Mouse (Mus musculus) embryonic facial prominence, embryonic 12.5 days (tissue): ENCODE measurements around the gene Rrp9. TPM values are rescaled to one million over a fixed set of nuclear protein-coding genes. Genes with fewer than 3 reads are reported as not detected.
"Not testable (repeated sequence)": the region's sequence is repeated elsewhere in the genome, so short reads cannot be mapped to it uniquely, and the experiment has no call there.

Source experiments
- ATAC-seq: fragments of 200-750 bp; cut with Nextera tagmentation; 2 replicates; pipeline ENCODE4 v1.8.0; 2017; ENCODE audit not compliant: insufficient number of reproducible peaks, insufficient read depth, low FRiP score, low TSS enrichment
- H3K27ac ChIP-seq: fragments of 300-500 bp; sonication (generic); 2 replicates; pipeline ENCODE4 v1.5.1; 2016; ENCODE audit warnings: mild to moderate bottlenecking
- H3K27me3 ChIP-seq: fragments of 300-500 bp; sonication (generic); 2 replicates; pipeline ENCODE4 v1.6.1; 2016; ENCODE audit warnings: mild to moderate bottlenecking, moderate library complexity
- H3K36me3 ChIP-seq: fragments of 300-500 bp; sonication (generic); 2 replicates; pipeline ENCODE4 v1.6.1; 2016; ENCODE audit warnings: mild to moderate bottlenecking
- H3K4me1 ChIP-seq: fragments of 300-500 bp; sonication (generic); 2 replicates; pipeline ENCODE4 v1.6.1; 2016
- H3K4me2 ChIP-seq: fragments of 300-500 bp; sonication (generic); replicated peaks from 2 replicates; pipeline ENCODE4 v1.6.1; 2016; ENCODE audit warnings: mild to moderate bottlenecking, moderate library complexity
- H3K4me3 ChIP-seq: fragments of 300-500 bp; sonication (generic); 2 replicates; pipeline ENCODE4 v1.5.1; 2016; ENCODE audit warnings: mild to moderate bottlenecking
- H3K9ac ChIP-seq: fragments of 300-500 bp; sonication (generic); 2 replicates; pipeline ENCODE4 v1.6.1; 2016; ENCODE audit warnings: mild to moderate bottlenecking, moderate library complexity
- H3K9me3 ChIP-seq: fragments of 300-500 bp; sonication (generic); 2 replicates; pipeline ENCODE4 v1.6.1; 2016; ENCODE audit warnings: mild to moderate bottlenecking, moderate library complexity
- WGBS: fragments of 180-500 bp; shearing (Covaris S2); methylation state at CpG from one replicate; pipeline ENCODE4 v1.1.7; 2016; 5-methylcytosine and 5-hydroxymethylcytosine counted together
- polyA plus RNA-seq: library from polyadenylated mRNA; unstranded; fragments of >200 nt; fragmentation: Nextera tagmentation; extraction: Ambion mirVana; gene quantifications from 2 replicates; pipeline ENCODE4 v1.2.1, GENCODE M21; 2016

Rrp9 gene
- polyA plus RNA-seq, 1 experiment from 2014 or later, result 52.8 TPM

DNA sequence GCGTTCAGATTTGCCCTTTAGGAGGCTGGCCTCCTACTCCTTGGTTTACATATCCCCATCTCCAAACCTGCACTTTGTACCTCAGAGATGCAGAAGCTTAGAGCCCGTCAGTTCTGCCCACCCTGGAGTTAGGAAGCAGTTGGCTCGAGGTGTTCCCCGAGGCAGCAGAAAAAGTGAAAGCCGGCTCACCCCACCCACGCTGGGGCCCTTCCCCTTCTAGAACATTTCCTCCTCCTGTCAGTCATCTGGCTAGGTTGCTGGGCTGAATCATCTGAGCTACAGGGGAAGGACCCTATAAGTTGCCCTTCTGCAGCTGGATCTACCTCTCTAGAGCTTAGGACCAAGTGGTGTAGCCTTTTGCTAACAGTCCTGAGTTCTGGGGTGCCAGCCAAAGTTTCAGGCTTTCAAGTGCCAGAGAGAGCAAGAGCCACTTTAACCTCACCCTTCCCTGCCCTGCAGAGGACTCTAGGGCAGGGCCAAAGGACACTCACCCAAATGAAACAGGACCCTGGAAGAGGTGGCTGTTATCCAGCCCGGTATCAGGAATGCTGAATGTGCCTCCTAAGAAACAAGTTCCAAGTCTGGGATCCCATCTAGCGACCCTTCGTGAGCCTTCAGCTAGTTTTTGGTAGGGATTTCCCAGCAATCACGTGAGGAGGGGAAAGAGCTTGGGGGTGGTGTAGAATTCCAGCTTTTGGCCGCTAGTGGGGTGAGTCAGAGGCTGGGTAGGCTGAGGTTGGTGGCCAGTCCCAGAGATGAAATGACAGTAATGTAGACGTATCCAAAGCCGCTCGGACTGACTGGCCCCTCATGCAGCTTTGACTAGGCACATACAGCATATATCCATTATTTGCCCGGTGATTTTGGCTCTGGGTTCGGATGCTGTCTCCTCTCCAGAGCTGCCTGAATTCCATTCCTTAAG lies 500 bp downstream of the Rrp9 start:
- peaks cover 42% of the 10 kb centered on the region for H3K4me1 ChIP-seq
- peak overlapping the region; percentile 83; the same call in 1 of the 2 replicates for H3K4me3 ChIP-seq
- H3K27ac ChIP-seq, result peak overlapping the region; percentile 70

DNA sequence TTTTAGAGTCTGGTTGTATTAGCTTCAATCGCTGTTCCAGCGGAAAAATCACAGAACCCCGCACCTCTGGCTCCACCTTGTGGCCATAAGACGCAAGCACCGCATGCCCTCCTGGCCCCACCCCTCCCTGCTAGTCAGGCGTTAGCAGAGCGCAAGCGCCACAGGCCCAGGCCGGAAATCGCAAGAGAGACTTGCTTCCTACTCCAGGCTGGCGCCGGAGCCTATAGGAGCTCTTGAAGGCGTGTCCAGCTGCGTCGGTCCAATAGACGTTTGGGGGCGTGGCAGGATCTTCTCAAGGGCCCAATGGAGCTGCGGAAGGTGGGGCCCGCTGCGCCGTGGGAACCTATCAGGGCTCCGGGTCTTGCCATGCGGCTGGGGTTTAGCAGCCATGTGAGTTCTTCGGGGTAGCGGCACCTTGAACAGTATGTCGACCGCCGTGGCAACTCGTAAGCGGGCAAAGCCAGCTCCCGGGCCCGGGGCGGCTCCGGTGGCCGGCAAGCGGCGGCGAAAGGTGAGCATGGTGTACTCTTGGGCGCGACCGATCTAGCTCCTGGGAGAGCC lies 1.2 kb downstream of the Rrp9 start, which contains the start of gene Parp3:
Parp3 (minus strand) TSS at position 26 of the 561 bp plus-strand sequence.
- peak within 1 kb of the TSS; percentile 83 for H3K4me3 ChIP-seq
- peak within 1 kb of the TSS; percentile 71 for H3K9ac ChIP-seq
- H3K27ac ChIP-seq, result peak within 1 kb of the TSS; percentile 70
- peaks cover 36% of the 10 kb centered on the region for H3K4me1 ChIP-seq
- H3K27me3 ChIP-seq, result no peaks in the 10 kb centered on the region
- ATAC-seq, result peak; percentile 96
- H3K9me3 ChIP-seq, result no peaks in the 10 kb centered on the region
- under 1% methylated on average over 41 of the region's 41 CpGs for WGBS
- peaks cover 15% of the 10 kb centered on the region for H3K36me3 ChIP-seq
- peak within 1 kb of the TSS; percentile 94 for H3K4me2 ChIP-seq

More for the DNA sequence above, 500 bp downstream of the Rrp9 start:
- H3K27me3 ChIP-seq, result no peaks in the 10 kb centered on the region
- peaks cover 10% of the 10 kb centered on the region; the same call in 1 of the 2 replicates for H3K36me3 ChIP-seq
- H3K9ac ChIP-seq, result peak overlapping the region; percentile 19
- WGBS, result 27% methylated on average over 16 of the region's 16 CpGs
- no peaks in the 10 kb centered on the region for H3K9me3 ChIP-seq
- ATAC-seq, result peak; percentile 16
- peak overlapping the region; percentile 27 for H3K4me2 ChIP-seq

DNA sequence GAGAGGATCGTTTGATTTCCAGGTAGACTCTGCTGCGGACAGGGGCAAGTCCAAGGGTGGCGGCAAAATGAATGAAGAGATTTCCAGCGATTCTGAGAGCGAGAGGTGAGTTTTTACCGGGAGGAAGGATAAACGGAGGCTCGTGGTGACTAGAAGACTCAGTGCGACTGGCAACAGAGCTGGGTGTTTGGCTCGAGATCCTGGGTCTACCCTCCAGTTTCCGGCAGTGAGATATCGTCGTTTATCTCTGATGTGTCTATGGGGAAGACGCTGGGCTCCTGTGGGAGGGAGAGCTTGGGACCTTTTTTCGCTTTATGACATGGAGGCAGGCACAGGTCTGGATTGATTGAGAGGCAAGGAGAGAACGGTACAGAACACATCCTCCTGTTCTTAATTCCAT lies 1.9 kb downstream of the Rrp9 start:
- peak overlapping the region; percentile 83 for H3K4me3 ChIP-seq
- no peaks in the 10 kb centered on the region for H3K27me3 ChIP-seq
- peak overlapping the region; percentile 71 for H3K9ac ChIP-seq
- WGBS, result 3% methylated on average over 16 of the region's 16 CpGs
- peak overlapping the region; percentile 94 for H3K4me2 ChIP-seq
- no peaks in the 10 kb centered on the region for H3K9me3 ChIP-seq
- no peak for ATAC-seq
- peaks cover 30% of the 10 kb centered on the region for H3K4me1 ChIP-seq
- no peak overlapping the region for H3K27ac ChIP-seq
- H3K36me3 ChIP-seq, result peaks cover 21% of the 10 kb centered on the region

DNA sequence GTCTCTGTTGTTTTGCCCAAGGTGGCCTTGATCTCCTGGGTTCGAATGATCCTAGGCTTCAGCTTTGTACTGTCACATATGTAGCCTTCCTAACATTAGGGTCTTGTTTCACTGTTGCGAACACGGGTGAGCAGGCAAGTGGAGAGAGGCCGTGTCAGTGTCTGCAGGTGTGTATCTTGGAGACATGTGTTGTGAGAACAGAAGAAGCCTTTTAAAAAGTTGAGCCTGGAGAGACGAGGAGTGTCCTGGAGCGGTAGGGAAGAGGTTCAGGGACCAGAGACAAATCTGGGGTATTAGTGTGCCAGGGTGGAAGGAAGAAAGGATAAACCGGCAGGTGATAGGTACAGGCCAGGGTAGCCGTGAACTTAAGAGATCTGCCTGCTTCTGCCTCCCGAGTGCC lies 2.3 kb downstream of the Rrp9 start:
- Histone ChIP-seq H3K36me3 (peaks cover 26% of the 10 kb centered on the region), H3K9me3 (no peaks in the 10 kb centered on the region), H3K9ac (peak overlapping the region; percentile 71), H3K4me3 (peak overlapping the region; percentile 83), H3K4me2 (peak overlapping the region; percentile 94), H3K27ac (no peak overlapping the region), H3K27me3 (no peaks in the 10 kb centered on the region), H3K4me1 (peaks cover 30% of the 10 kb centered on the region)
- WGBS, result 80% methylated on average over 9 of the region's 9 CpGs
- ATAC-seq, result no peak

DNA sequence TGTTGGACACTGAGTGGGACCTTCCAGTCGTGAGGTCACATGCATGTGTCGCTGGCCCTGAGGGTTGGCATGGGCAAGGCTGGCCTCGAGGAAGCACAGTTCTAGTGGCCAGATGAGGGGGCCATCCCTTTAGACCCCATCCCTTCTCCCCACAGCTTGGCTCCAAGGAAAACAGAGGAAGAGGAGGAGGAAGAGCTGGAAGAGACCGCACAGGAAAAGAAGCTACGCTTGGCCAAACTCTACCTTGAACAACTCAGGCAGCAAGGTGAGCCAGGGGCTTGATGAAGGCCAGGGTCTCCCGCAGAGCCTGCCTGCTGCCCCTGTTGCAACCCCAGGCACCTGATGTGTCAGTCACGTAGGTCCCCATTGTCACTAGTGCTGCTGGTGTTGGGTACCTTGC lies 4.8 kb downstream of the Rrp9 start:
- ATAC-seq, result no peak
- peaks cover 15% of the 10 kb centered on the region for H3K4me1 ChIP-seq
- no peaks in the 10 kb centered on the region for H3K9me3 ChIP-seq
- no peaks in the 10 kb centered on the region for H3K27me3 ChIP-seq
- no peak overlapping the region for H3K9ac ChIP-seq
- no peak overlapping the region for H3K4me2 ChIP-seq
- WGBS, result 90% methylated on average over 7 of the region's 7 CpGs
- H3K36me3 ChIP-seq, result peaks cover 47% of the 10 kb centered on the region
- H3K27ac ChIP-seq, result no peak overlapping the region
- no peak overlapping the region for H3K4me3 ChIP-seq

DNA sequence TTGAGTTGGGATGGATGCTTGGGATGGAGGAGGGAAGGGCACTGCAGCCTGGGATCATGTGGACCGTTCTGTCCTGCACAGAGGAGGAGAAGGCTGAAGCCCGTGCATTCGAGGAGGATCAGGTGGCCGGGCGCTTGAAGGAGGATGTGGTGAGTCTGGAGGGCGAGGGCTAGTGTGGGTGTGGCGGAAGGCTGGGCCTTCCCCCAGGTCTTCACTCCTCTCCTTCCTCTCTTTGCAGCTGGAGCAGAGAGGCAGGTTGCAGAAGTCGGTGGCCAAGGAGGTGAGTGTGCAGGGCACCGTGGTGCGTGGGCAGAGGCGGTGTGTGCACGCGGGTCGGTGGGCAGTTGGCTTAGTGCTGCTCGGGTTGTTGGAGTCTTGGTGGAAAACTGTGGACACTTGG lies 5.3 kb downstream of the Rrp9 start:
- H3K36me3 ChIP-seq, result peaks cover 53% of the 10 kb centered on the region

DNA sequence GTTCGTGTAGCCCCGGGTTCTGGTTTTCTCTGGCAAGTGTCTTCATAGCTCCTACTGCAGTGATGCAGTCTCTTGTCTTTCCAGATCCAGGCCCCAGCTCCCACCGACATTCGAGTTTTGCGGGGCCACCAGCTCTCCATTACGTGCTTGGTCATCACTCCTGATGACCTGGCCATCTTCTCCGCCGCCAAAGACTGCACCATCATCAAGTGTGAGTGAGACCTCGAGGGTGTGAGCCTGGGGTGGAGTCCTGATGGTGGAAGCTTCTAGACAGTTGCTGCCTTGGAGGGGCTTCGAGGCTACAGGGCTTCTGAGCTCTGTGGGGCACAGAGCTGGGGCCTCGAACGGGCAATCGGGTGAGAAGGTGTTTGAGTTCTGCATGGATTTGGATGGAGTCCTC lies 5.9 kb downstream of the Rrp9 start:
- no peak overlapping the region for H3K4me2 ChIP-seq
- ATAC-seq, result no peak
- H3K27me3 ChIP-seq, result no peaks in the 10 kb centered on the region
- peaks cover 7% of the 10 kb centered on the region for H3K4me1 ChIP-seq
- 89% methylated on average over 13 of the region's 13 CpGs for WGBS
- no peak overlapping the region for H3K4me3 ChIP-seq
- no peaks in the 10 kb centered on the region for H3K9me3 ChIP-seq
- H3K36me3 ChIP-seq, result peaks cover 57% of the 10 kb centered on the region
- no peak overlapping the region for H3K27ac ChIP-seq
- H3K9ac ChIP-seq, result no peak overlapping the region

More for the DNA sequence above, 5.3 kb downstream of the Rrp9 start:
- H3K9ac ChIP-seq, result no peak overlapping the region
- H3K4me3 ChIP-seq, result no peak overlapping the region
- H3K27me3 ChIP-seq, result no peaks in the 10 kb centered on the region
- ATAC-seq, result no peak
- H3K4me1 ChIP-seq, result peaks cover 13% of the 10 kb centered on the region
- WGBS, result 95% methylated on average over 15 of the region's 15 CpGs
- H3K4me2 ChIP-seq, result no peak overlapping the region
- H3K27ac ChIP-seq, result no peak overlapping the region
- H3K9me3 ChIP-seq, result no peaks in the 10 kb centered on the region

DNA sequence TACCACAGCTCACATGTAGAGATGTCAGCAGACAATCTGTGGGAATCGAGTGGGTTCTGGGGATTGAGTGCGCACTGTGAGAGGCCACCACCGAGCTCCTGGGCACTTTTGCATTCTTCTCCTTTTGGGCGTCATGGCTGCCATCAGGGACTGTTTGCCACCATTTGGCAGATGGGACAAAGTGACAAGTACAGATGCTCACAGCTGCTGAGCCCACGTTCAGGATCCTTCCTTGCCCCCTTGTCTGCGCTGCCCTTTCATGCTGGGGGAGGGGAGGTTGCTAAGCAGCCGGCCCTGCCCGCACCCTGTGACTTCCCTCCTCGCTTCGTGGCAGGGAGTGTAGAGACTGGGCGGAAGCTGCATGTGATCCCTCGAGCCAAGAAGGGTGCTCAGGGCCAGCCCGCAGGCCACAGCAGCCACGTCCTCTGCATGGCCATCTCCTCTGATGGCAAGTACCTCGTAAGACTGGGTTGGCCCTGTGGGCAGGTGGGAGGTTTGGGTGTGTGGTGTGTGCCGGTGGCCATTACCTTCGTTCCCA lies 6.9 kb downstream of the Rrp9 start:
- Histone ChIP-seq H3K27me3 (no peaks in the 10 kb centered on the region), H3K4me3 (no peak overlapping the region), H3K9me3 (no peaks in the 10 kb centered on the region), H3K9ac (no peak overlapping the region), H3K4me2 (no peak overlapping the region), H3K36me3 (peaks cover 57% of the 10 kb centered on the region), H3K4me1 (peaks cover 6% of the 10 kb centered on the region), H3K27ac (no peak overlapping the region)
- ATAC-seq, result no peak
- 88% methylated on average over 17 of the region's 17 CpGs for WGBS

DNA sequence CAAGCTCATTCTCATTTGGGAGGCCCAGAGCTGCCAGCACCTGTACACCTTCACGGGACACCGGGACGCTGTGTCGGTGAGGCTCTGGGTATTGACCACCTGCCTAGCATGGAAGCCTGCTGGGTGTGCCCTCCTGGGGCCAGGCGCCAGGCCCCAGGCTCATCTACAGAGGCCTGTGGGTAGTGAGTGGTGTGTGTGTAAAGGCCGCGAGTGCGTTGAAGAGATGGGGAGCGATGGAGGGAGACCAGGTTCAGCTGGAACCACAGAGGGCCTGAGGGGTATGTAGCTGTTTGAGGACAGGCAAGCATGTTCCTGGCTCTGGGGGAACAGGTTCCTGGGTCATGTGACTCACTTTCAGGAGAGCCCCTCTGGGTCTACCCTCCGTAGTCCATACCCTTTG lies 7.4 kb downstream of the Rrp9 start:
- Histone ChIP-seq H3K4me1 (peaks cover 2% of the 10 kb centered on the region), H3K27me3 (no peaks in the 10 kb centered on the region), H3K4me3 (no peak overlapping the region), H3K27ac (no peak overlapping the region), H3K9ac (no peak overlapping the region), H3K36me3 (peaks cover 57% of the 10 kb centered on the region), H3K9me3 (no peaks in the 10 kb centered on the region), H3K4me2 (no peak overlapping the region)
- 97% methylated on average over 10 of the region's 10 CpGs for WGBS
- ATAC-seq, result no peak

DNA sequence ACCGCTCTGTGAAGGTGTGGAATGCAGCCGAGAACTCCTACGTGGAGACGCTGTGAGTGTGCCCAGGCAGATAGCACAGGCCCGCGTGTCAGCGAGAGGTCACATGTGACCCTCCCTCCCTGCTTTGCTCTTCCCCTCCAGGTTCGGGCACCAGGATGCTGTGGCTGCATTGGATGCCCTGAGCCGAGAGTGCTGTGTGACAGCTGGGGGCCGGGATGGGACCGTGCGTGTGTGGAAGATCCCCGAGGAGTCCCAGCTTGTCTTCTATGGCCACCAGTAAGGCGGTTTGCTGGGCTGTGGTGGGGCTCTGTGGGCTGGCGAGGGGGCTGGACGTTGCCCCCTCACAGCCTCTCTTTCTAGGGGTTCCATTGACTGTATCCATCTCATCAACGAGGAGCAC lies 7.8 kb downstream of the Rrp9 start:
- no peak for ATAC-seq
- Histone ChIP-seq H3K9ac (no peak overlapping the region), H3K4me1 (no peaks in the 10 kb centered on the region), H3K27me3 (no peaks in the 10 kb centered on the region), H3K36me3 (peaks cover 57% of the 10 kb centered on the region), H3K9me3 (no peaks in the 10 kb centered on the region), H3K27ac (no peak overlapping the region), H3K4me3 (no peak overlapping the region), H3K4me2 (no peak overlapping the region)
- 91% methylated on average over 17 of the region's 17 CpGs for WGBS

DNA sequence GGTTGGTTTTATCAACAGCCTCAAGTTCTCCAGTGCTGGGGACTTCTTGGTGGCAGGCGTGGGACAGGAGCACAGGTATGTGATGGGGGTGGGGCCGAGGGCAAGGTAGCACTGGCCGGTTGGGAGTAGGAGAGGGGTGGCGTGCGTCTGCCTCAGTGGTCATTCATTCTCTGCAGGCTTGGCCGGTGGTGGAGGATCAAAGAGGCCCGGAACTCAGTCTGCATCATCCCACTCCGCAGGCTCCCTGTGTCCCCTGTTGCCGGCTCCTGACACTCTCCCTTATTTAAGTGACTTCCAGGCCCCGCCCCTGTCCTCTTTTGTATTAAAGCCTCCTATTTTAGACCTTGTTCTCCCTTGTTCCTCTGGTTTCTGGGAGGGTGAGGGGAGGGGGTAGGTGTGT lies 9.3 kb downstream of the Rrp9 start:
- Histone ChIP-seq H3K4me1 (no peaks in the 10 kb centered on the region), H3K27ac (no peak overlapping the region), H3K4me2 (no peak overlapping the region), H3K27me3 (no peaks in the 10 kb centered on the region), H3K36me3 (peaks cover 57% of the 10 kb centered on the region), H3K4me3 (no peak overlapping the region), H3K9me3 (no peaks in the 10 kb centered on the region), H3K9ac (no peak overlapping the region)
- 85% methylated on average over 10 of the region's 10 CpGs for WGBS
- ATAC-seq, result no peak

DNA sequence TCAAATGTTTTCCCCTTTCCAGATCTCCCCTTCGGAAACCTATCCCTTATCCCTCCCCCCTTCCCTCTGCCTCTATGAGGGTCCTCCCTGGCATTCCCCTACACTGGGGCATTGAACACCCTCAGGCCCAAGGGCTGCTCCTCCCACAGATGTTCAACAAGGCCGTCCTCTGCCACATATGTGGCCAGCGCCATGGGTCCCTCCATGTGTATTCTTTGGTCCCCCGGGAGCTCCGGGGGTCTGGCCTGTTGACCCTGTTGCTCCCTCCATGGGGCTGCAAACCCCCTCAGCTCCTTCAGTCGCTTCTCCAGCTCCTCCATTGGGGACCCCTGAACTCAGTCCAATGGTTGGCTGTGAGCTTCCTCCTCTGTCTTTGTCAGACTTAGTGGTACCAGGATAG lies 11.8 kb downstream of the Rrp9 start:
- H3K27me3 ChIP-seq, H3K9ac ChIP-seq, H3K9me3 ChIP-seq, H3K4me1 ChIP-seq, H3K27ac ChIP-seq, ATAC-seq, H3K4me3 ChIP-seq, H3K4me2 ChIP-seq: not testable (repeated sequence)
- 80% methylated on average over 6 of the region's 6 CpGs for whole genome bisulfite sequencing
- peaks cover 36% of the 10 kb centered on the region for H3K36me3 ChIP-seq
